Mouse (Mus musculus) bone marrow macrophage, adult 2 months (primary cell): Measurements from ENCODE around the gene Sub1. TPM values are rescaled to one million over a fixed set of nuclear protein-coding genes. Genes with fewer than 3 reads are reported as not detected.

Experiments used
- H3K27ac ChIP-seq: 2 replicates; pipeline ENCODE4 v1.5.1; 2012; ENCODE audit warnings: low read depth, low read length; ENCODE audit not compliant: insufficient read depth
- H3K4me1 ChIP-seq: 2 replicates; pipeline ENCODE4 v1.6.1; 2012; ENCODE audit warnings: low read length; ENCODE audit not compliant: control insufficient read depth, insufficient read depth
- H3K4me3 ChIP-seq: 2 replicates; pipeline ENCODE4 v1.5.1; 2012; ENCODE audit warnings: mild to moderate bottlenecking, low read length, moderate library complexity; ENCODE audit not compliant: insufficient read depth
- CTCF ChIP-seq: IDR thresholded peaks from 2 replicates; pipeline ENCODE4 v1.5.1; 2012; ENCODE audit warnings: low read depth, mild to moderate bottlenecking, low read length, moderate library complexity
- POLR2A ChIP-seq: IDR thresholded peaks from 2 replicates; pipeline ENCODE4 v1.6.1; 2012; ENCODE audit warnings: mild to moderate bottlenecking, low read depth, low read length, borderline replicate concordance
- polyA plus RNA-seq: library from polyadenylated mRNA; stranded (reverse); fragments of >200 nt; gene quantifications from 2 replicates; pipeline ENCODE4 v1.2.4, GENCODE M21; 2012; ENCODE audit not compliant: missing spikeins, insufficient read depth, insufficient read length

The Sub1 gene
- polyA plus RNA-seq, result 199 and 231 TPM in 2 replicates

- Histone ChIP-seq H3K27ac (no peak within 1 kb of the TSS), H3K4me3 (peak within 1 kb of the TSS; percentile 98), H3K4me1 (peaks cover 5% of the 10 kb centered on the region)
- TF ChIP-seq POLR2A (no peak), CTCF (no peak)
Measured at GRCm38 (mm10) chr15:11996883-11997282, at the start of gene Sub1. Gene Sub1, minus strand, starts transcription at chr15:11996983.

- Histone ChIP-seq H3K27ac (no peak overlapping the region), H3K4me3 (no peak overlapping the region), H3K4me1 (peaks cover 6% of the 10 kb centered on the region; the same call in 1 of the 2 replicates)
- no peak for TF ChIP-seq POLR2A
- TF ChIP-seq CTCF, result no peak
Measured at GRCm38 (mm10) chr15:12040407-12040710, 43.6 kb upstream of the Sub1 start.

- peaks cover 6% of the 10 kb centered on the region; the same call in 1 of the 2 replicates for H3K4me1 ChIP-seq
- no peak overlapping the region for H3K27ac ChIP-seq
- TF ChIP-seq CTCF (no peak), POLR2A (no peak)
- H3K4me3 ChIP-seq, result no peak overlapping the region
Measured at GRCm38 (mm10) chr15:12039671-12040406, 43.1 kb upstream of the Sub1 start.

GRCm38 (mm10) chr15:12039256-12039655 is 42.5 kb upstream of the Sub1 start:
- no peak overlapping the region for H3K27ac ChIP-seq

GRCm38 (mm10) chr15:12037866-12038625 is 41.3 kb upstream of the Sub1 start:
- H3K27ac ChIP-seq, result no peak overlapping the region
- TF ChIP-seq CTCF, result no peak
- TF ChIP-seq POLR2A, result no peak
- peaks cover 14% of the 10 kb centered on the region; the same call in 1 of the 2 replicates for H3K4me1 ChIP-seq
- H3K4me3 ChIP-seq, result no peak overlapping the region

More at GRCm38 (mm10) chr15:12039256-12039655, 42.5 kb upstream of the Sub1 start:
- Histone ChIP-seq H3K4me3 (no peak overlapping the region), H3K4me1 (peaks cover 9% of the 10 kb centered on the region; the same call in 1 of the 2 replicates)
- no peak for TF ChIP-seq CTCF
- no peak for TF ChIP-seq POLR2A

- Histone ChIP-seq H3K4me3 (no peak overlapping the region), H3K27ac (no peak overlapping the region), H3K4me1 (peaks cover 14% of the 10 kb centered on the region; the same call in 1 of the 2 replicates)
- TF ChIP-seq CTCF, result no peak
- TF ChIP-seq POLR2A, result no peak
Measured at GRCm38 (mm10) chr15:12037217-12037616, 40.4 kb upstream of the Sub1 start.

GRCm38 (mm10) chr15:12036675-12037074 is 39.9 kb upstream of the Sub1 start:
- Histone ChIP-seq H3K4me1 (peaks cover 17% of the 10 kb centered on the region; the same call in 1 of the 2 replicates), H3K27ac (no peak overlapping the region), H3K4me3 (no peak overlapping the region)
- TF ChIP-seq CTCF, result no peak
- TF ChIP-seq POLR2A, result no peak

- Histone ChIP-seq H3K4me3 (no peak overlapping the region), H3K27ac (no peak overlapping the region), H3K4me1 (peaks cover 23% of the 10 kb centered on the region; the same call in 1 of the 2 replicates)
- no peak for TF ChIP-seq CTCF
- TF ChIP-seq POLR2A, result no peak
Measured at GRCm38 (mm10) chr15:12034317-12034716, 37.5 kb upstream of the Sub1 start.

GRCm38 (mm10) chr15:12033155-12033554 is 36.4 kb upstream of the Sub1 start:
- Histone ChIP-seq H3K4me1 (peaks cover 24% of the 10 kb centered on the region; the same call in 1 of the 2 replicates), H3K27ac (no peak overlapping the region), H3K4me3 (no peak overlapping the region)
- TF ChIP-seq POLR2A (no peak), CTCF (no peak)

- Histone ChIP-seq H3K4me1 (peaks cover 28% of the 10 kb centered on the region), H3K27ac (no peak overlapping the region), H3K4me3 (no peak overlapping the region)
- no peak for TF ChIP-seq POLR2A
- TF ChIP-seq CTCF, result no peak
Measured at GRCm38 (mm10) chr15:12032512-12032911, 35.7 kb upstream of the Sub1 start.
